Mouse (Mus musculus) embryo, embryonic 9.5 days (tissue): ENCODE results near the gene Vps51.

Experiments
- DNase-seq: peaks from one replicate; pipeline ENCODE4 v3.0.0-alpha.2; 2017; ENCODE audit errors: extremely low spot score

Gene Vps51

GRCm38 (mm10) chr19:6076564-6077393 lies at the start of gene Vps51:
Gene Vps51 (minus strand): TSS chr19:6077231.
- peak; percentile 91 for DNase-seq

DNA sequence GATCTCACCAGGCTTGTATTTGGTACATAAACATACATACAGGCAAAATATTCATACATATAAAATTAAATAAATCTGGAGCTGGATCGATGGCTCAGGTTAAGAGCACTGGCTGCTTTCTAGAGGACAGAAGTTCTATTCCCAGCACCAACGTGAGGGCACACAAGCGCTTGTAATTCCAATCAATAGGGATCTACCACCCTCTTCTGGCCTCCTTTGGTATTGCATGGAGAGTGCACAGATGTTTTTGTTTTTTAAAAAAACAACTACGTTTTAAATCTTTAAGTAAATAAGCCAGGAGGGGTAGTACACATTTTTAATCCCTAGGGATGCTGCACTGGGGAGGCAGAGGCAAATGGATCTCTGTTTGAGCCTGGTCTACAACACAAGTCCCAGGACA lies 49.3 kb upstream of the Vps51 start:
- peak; percentile 53 for DNase-seq

DNA sequence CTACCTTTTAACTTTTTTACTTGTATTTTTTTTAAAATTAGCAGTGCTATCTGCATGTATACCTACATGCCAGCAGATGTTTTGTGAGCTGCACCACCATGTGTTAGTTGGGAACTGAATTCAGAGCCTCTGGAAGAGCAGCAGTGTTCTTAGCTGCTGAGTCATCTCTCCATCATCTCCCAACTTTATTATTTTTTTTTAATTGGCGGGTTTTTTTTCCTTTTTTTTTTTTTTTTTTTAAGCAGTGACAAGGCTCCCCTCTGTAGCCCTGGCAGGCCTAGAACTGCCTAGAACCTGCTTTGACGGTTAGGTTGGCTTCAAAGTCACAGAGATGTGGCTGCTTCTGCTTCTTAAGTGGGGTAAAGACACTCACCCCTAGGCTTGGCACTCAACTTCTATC lies 47.9 kb upstream of the Vps51 start:
- no peak for DNase-seq

GRCm38 (mm10) chr19:6123330-6123729 lies 46.3 kb upstream of the Vps51 start:
- DNase-seq = peak; percentile 28

- no peak for DNase-seq
These were observed 44.7 kb upstream of the Vps51 start for GRCm38 (mm10) chr19:6121761-6122160.

DNA sequence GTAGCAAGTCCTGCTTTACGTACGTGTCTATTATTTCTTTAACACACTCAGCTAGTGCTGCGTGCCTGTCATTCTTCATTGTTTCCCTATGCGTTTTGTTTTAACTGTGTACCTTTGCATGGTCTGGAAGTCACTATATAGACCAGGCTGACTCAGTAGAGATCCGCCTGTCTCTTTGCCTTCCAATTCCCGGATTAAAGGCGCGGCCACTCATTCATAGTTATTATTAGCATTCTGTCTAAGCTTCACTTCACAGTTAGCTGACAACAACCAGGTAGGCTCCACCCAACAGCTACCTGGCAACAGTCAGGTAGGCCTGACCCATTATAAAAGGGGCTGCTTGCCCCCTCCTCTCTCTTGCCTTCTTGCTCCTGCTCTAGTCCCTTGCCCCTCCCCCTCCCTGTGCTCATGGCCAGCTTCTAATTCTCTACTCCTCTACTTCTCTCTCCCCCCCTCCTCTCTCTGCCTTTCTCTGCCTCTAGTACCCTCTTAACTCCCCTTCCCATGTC lies 41.7 kb upstream of the Vps51 start:
- no peak for DNase-seq

DNA sequence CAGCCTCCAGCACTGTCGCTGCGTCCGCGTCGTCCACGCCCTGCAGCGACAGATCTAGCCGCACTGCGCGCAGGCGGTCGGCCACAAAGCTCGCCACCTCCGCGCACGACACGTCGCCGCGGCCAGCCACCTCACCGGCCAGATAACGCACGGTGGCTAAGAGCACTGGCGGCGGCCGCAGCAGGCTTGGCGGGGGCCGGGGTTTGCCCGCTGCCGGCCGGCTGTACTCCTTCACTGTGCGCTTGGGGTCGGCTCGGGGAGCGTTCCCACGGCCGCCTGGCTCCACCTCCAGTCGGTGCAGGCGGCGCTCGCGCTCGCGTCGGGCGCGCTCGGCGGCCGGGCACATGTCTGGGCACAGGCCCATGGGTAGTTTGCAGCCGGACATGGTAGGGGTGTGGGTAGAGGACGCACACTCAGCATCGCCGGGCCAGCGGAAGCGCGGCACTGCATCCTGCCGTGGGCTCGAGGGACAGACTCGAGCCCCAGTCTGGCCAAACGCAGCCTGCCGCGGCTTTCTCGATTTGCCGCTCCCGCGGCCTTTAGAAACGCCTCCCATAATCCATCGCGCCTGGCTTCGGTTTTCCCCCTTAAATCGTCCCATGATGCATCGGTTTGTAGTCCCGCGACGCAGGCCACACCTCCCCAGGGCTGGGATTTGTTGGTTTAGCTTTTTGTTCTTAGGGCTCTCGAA lies 41.1 kb upstream of the Vps51 start, which contains the start of gene Sac3d1:
Gene Sac3d1 (minus strand): TSS at position 665 of the 691 bp plus-strand sequence.
- DNase-seq = peak; percentile 91

- no peak for DNase-seq
These were observed 40.4 kb upstream of the Vps51 start for GRCm38 (mm10) chr19:6117346-6117985.

DNA sequence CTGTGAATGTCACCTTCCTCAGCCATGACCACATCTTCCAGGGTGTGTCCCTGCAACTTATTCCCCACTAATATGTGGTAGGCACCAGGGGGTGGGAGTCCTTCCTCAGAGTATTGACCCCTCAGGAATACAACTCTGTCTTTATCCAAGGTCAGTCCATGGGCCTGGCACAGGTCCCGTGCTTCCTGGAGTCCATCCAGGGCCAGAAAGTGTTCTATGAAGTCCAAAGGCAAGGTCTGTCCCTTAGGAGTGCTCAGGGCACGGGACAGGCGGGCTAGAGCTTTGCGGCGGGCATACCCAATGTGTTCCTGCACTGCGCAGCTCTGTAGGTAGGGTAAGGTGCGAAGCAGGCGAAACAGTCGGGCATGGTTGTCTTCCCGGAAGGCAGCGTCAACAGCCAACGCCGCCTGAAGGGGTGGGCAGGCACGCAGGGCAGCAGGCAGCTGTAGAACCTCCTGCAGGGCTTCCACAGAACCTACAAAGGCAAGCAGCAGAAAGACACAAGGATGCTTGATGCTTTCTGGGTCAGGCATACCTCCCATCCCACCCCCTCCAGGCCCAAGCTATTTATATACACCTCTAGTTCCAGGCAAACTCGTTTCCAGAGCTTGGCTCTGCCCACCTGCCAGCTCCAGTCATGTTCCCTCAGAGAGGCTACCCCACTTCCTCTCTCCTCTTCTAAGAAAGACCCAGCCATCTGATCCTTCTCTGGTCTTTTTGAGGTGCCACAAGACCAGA lies 39.3 kb upstream of the Vps51 start:
- DNase-seq = no peak

DNA sequence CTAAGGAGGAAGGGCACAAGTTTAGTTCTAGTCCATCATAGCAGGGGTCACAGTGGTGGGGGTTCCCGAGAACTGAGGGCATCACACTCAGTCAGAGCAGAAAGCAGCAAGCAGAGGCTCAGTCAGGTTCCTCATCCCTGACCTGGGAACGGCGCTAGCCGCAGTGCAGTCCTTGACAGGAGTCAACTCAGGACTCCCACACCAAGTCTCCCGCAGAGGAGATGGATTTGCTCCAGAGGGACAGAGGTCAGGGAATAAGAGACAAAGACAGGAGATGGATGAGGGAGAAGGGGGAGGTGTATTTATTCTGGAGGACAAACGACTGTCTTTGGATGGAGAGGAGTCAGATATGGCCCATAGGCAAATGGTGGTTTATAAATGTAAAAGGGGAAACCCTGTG lies 36.1 kb upstream of the Vps51 start:
- no peak for DNase-seq

DNA sequence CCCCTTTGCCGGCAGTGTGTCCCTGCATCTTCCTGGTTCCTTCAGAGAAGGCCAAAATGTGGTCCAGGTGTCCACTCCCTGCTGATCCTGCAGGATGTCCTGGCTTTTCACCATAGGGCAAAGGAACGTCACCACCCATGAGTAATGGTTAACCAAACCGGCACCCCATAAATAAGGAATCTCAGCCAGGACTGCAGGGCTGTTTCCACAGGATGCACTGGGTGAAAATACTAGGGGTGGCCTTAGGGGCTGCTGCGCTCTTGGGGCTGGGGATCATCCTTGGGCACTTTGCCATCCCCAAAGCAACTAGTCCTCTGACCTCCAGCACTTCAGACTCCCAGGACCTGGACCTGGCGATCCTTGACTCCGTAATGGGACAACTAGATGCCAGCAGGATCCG lies 28.6 kb upstream of the Vps51 start, which contains the start of gene Naaladl1:
Gene Naaladl1 (plus strand): TSS at position 197 of the 400 bp plus-strand sequence.
- no peak for DNase-seq

- DNase-seq = no peak
These were observed 27.4 kb upstream of the Vps51 start for GRCm38 (mm10) chr19:6104476-6104875.

DNA sequence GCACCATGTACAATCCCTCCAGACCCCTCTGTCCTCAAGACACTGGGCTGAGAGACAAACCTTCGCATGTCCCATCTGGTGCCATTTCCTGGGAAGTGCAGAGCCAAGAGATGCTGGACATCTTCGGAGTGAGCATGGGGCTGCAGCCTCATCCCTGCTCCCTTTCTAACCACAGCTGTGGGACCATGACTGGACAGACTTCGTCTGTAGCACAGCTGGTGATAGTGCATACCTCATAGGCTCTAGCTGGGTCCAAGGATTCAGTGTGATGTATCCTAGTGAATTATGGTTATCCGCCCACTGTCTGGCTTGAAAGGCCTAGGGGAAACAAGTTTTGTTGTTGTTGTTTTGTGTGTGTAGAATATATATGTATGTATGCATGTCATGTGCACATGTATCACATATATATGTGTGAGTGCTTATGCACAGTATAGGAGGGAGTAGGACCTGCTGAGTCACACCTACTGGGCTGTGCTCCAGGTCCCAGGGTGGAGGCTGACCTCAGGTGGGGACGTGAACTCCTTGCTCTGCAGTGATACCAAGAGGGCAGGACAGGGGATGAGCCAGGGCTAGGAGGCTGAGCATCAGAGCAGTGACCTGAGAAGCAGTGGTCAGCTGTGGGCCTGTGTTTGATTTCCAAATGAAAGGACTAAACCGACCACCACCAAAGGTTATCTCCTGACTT lies 25.3 kb upstream of the Vps51 start:
- no peak for DNase-seq

- DNase-seq = no peak
These were observed 24.2 kb upstream of the Vps51 start for GRCm38 (mm10) chr19:6101186-6101585.

- DNase-seq = no peak
These were observed 20.8 kb upstream of the Vps51 start for GRCm38 (mm10) chr19:6097847-6098246.

DNA sequence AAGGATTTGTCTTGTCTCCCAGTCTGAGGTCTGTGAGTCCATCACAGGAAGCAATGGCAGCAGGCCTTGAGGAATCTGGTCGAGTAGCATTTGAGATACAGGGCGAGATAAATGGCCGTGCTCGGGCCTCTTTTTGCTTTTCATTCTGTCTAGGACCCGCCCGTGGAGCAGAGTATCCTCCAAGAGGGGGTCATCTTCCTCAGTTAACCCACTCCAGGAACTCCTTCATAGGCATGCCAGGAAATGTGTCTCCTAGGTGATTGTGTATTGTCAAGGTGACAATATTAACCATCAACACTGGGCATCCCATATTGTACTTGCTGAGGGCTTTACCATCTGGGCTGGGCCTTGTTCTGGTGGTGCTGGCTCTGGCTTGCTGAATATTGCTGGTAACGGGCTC lies 17.1 kb upstream of the Vps51 start, which contains the start of gene AC131692.1:
Gene AC131692.1 (plus strand): TSS at position 301 of the 400 bp plus-strand sequence.
- DNase-seq = no peak

GRCm38 (mm10) chr19:6088841-6089240 lies 11.8 kb upstream of the Vps51 start:
- DNase-seq = no peak

DNA sequence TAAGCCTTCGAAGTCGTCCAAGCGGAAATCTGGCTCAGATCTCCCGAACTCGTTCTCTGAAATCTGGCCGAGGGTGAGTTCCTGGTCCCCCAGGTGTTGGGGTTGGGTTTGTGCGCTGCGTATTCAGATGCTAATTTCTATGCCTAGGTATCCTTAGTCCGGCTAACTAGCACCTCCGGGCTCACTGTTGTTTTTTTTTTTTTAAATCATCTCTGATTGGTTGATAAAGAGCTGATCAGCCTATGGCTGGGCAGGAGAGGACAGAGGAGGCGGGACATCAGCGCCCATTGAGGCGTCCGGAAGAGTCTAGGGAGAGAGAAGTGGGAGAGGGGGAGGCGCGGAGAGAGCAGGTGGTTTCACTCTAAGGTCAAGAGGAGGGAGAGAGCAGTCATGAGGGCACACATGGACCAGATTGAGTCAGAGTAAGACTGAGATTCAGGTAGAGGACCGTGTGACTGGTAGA lies 8.4 kb upstream of the Vps51 start:
- DNase-seq = peak; percentile 76

DNA sequence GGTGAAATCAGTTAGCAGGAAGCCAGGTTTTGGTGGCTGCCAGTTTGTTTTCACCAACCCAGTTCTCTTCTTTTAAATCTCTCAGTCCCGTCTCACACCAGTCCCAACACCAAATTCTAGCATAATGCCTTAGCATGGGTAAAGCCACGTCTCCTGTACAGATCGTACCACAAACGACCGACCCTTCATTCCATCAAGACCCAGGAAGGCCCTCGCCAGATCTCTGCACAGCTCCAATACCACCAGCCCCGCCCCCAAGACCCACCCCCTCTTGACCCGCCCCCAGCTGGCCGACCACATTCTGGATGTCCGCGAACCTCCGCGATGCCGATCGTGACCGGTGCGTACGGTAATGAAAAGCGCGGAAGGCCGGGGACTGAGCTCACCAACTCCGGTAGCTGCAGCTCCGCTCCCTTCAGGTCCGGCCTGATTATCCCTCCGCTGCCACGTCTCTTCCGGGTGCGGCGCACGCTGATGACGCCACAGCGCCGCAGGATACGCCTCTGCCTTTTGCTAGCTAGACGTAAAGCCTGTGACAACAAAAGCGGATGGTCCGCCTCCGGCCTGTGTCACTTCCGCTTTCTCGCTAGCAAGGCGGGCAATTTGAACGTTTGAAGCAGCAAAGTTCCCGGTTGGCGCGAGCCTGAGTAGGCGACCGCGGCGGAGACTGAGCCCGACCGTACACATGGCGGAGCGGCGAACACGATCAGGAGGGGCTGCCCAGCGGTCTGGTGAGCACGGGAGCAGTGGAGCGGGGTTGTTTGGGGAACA lies 7.6 kb upstream of the Vps51 start, which contains the start of the genes Zfpl1 and Cdca5:
Gene Zfpl1 (minus strand): TSS at position 479 of the 771 bp plus-strand sequence.
Gene Cdca5 (plus strand): TSS at position 506 of the 771 bp plus-strand sequence.
- DNase-seq = peak; percentile 97

DNA sequence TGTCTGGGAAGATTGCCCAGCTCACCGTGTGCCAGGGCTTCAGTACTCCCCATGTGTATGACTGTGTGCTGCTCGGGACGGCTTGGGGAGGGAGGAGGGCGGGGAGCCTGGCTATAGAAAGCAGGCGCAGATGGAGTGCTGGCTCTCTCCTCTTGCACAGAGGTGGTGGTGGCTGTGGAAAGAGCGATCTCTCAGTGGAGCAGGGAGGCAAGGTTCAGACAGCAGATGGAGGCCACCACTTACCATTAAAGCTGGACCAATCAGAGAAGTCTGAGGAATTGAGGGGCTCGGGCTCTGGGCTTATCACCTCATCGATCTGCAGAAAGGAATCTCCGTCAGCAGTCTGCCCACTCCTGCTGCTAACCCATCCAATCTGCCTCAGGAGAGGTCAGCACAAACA lies 5.1 kb upstream of the Vps51 start, which contains the start of gene Gm28374:
Gene Gm28374 (minus strand): TSS at position 101 of the 400 bp plus-strand sequence.
- no peak for DNase-seq
